Mouse (Mus musculus): ENCODE measurements at regions not wholly inside any gene's neighbourhood (a gene's known extent, or its start where the extent isn't known, plus 50 kb on each side); places are given as distances from the start of the nearest gene placed in this dataset.

DNA sequence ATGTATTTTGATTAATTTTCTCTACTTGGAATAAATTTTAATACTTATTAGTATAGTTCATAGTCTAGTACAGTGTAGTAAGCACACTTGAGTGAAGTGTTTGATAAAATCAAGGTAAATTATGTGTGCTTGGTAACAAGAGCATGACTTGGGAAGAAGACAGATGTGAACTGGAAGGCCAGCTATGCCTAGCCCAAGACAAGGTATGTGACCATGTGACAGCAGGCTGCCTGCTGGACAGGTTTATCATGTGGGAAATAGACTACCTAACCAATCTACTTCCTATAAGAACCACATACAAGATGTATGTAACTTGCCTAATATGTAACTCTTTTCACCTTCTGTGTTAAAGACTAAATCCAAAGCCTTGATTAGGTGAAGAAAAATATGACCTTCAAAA lies 122.5 kb downstream of the Areg start:
- H3K4me2 ChIP-seq (ENCODE audit: low read length): no peak overlapping the region
- no peak overlapping the region for H3K27ac ChIP-seq (ENCODE audit: low read depth)
- H3K4me1 ChIP-seq (replicated peaks; ENCODE audit: control insufficient read depth, insufficient read depth, low read length): no peaks in the 10 kb centered on the region
- H3K4me3 ChIP-seq (ENCODE audit: low read depth, low read length): no peak overlapping the region
- no peak for DNase-seq (ENCODE audit: low spot score)
- H3K9ac ChIP-seq (ENCODE audit: low read length): no peak overlapping the region
- no peaks in the 10 kb centered on the region for H3K9me3 ChIP-seq (ENCODE audit: control insufficient read depth, low read length)
- no peaks in the 10 kb centered on the region for H3K36me3 ChIP-seq (ENCODE audit: control insufficient read depth, insufficient read depth, low read length)
- no peak for ATAC-seq (replicated peaks; ENCODE audit: low FRiP score, low TSS enrichment, low read depth)
- H3K27me3 ChIP-seq (replicated peaks; ENCODE audit: control insufficient read depth, insufficient read depth, low read length): no peaks in the 10 kb centered on the region

DNA sequence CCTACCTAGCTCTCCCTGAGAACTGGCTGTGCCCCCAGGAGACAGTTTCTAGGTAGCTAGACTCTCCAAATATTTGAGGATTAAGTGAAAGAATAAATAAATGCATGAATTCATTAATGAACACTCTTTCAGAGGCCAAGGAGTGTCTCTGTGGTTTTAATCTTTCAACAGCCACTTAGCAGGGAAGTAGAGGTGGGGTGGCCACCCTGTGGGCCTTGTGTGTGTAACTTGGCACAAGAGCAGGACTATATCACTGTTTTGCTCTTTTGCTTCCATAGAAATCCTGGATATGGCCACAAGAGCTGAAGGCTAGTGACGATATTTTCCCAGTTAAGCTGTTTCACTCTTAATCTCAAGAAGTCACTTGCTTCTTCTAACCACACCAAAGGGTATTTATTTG lies 123.1 kb downstream of the Areg start:
- H3K4me1 ChIP-seq (replicated peaks; ENCODE audit: control insufficient read depth, insufficient read depth, low read length): no peaks in the 10 kb centered on the region
- H3K9ac ChIP-seq (ENCODE audit: low read length): no peak overlapping the region
- 81% methylated on average over 1 of the region's 1 CpGs for WGBS
- no peak for DNase-seq (ENCODE audit: low spot score)
- H3K9me3 ChIP-seq (ENCODE audit: control insufficient read depth, low read length): no peaks in the 10 kb centered on the region
- H3K4me2 ChIP-seq (ENCODE audit: low read length): no peak overlapping the region
- no peak for ATAC-seq (replicated peaks; ENCODE audit: low FRiP score, low TSS enrichment, low read depth)
- no peak overlapping the region for H3K27ac ChIP-seq (ENCODE audit: low read depth)
- H3K27me3 ChIP-seq (replicated peaks; ENCODE audit: control insufficient read depth, insufficient read depth, low read length): no peaks in the 10 kb centered on the region
- no peaks in the 10 kb centered on the region for H3K36me3 ChIP-seq (ENCODE audit: control insufficient read depth, insufficient read depth, low read length)
- no peak overlapping the region for H3K4me3 ChIP-seq (ENCODE audit: low read depth, low read length)

DNA sequence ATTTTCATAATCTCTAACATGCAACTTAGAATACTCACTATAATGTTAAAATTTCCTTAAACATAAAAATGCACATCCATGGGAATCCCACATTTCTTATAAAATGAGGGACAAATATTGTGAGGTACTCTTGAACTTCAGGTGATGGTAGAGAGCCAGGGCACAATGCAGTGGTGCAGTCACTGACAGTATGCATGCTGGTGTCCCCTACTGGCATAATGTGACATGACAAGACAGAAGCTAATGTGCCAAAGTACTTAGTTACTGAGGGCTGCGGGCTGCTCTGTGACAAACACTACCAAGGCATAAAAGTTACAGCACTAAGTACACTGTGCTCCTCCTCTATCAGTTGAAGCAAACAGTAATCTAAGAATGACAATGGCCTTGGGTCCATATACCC lies 131.3 kb downstream of the Areg start:
- no peak for ATAC-seq (replicated peaks; ENCODE audit: low FRiP score, low TSS enrichment, low read depth)
- 77% methylated on average over 1 of the region's 1 CpGs for WGBS
- H3K27ac ChIP-seq (ENCODE audit: low read depth): no peak overlapping the region

DNA sequence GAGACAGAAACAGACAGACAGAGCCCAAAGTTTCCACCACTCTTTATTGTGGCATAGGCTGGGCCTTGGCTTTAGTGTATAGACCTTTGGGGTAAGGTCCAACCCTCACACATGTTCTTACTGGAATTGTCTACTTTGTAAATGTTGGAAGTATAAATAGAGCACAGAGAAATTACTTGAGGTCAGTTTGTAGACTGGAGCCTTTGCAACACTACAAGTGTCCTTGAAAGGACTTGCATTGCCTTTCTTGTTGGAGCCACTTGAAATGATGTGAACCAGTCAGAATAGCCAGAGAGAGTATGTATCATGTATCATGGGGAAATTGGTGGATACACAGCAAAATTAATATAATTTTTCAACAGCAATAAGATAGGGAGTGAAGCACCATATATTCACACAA lies 131.4 kb downstream of the Btc start:
- no peak overlapping the region for H3K9ac ChIP-seq (ENCODE audit: low read length)
- DNase-seq (ENCODE audit: low spot score) (no peak), ATAC-seq (replicated peaks; ENCODE audit: low FRiP score, low TSS enrichment, low read depth) (no peak)
- no peaks in the 10 kb centered on the region for H3K27me3 ChIP-seq (replicated peaks; ENCODE audit: control insufficient read depth, insufficient read depth, low read length)
- H3K36me3 ChIP-seq (ENCODE audit: control insufficient read depth, insufficient read depth, low read length): no peaks in the 10 kb centered on the region
- H3K27ac ChIP-seq (ENCODE audit: low read depth): no peak overlapping the region
- no peaks in the 10 kb centered on the region for H3K9me3 ChIP-seq (ENCODE audit: control insufficient read depth, low read length)
- no peak overlapping the region for H3K4me3 ChIP-seq (ENCODE audit: low read depth, low read length)
- no peak overlapping the region for H3K4me2 ChIP-seq (ENCODE audit: low read length)
- H3K4me1 ChIP-seq (replicated peaks; ENCODE audit: control insufficient read depth, insufficient read depth, low read length): no peaks in the 10 kb centered on the region

More for the DNA sequence above, 131.3 kb downstream of the Areg start:
- H3K4me1 ChIP-seq (replicated peaks; ENCODE audit: control insufficient read depth, insufficient read depth, low read length): no peaks in the 10 kb centered on the region
- no peak overlapping the region for H3K9ac ChIP-seq (ENCODE audit: low read length)
- no peaks in the 10 kb centered on the region for H3K27me3 ChIP-seq (replicated peaks; ENCODE audit: control insufficient read depth, insufficient read depth, low read length)
- no peaks in the 10 kb centered on the region for H3K9me3 ChIP-seq (ENCODE audit: control insufficient read depth, low read length)
- DNase-seq (ENCODE audit: low spot score): no peak
- no peak overlapping the region for H3K4me3 ChIP-seq (ENCODE audit: low read depth, low read length)
- no peaks in the 10 kb centered on the region for H3K36me3 ChIP-seq (ENCODE audit: control insufficient read depth, insufficient read depth, low read length)
- no peak overlapping the region for H3K4me2 ChIP-seq (ENCODE audit: low read length)

DNA sequence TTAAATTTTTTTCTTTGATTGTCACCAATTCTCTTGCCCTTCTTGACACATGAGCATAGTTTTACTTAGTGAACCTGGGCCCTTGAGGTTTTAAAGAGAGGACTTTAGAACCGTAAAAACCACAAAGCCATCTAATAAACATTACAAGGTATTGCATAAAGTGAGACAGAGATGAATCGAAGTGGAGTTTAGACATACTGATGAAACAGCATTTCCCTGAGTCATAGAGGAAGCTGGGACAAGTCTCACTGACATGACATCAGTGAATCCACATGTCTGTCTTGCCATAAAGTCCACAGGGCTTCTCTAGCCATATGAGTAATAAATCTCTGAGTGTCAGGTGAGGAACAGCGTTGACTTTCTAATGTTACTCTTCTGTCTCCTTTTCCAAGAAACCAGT lies 128.4 kb downstream of the Btc start:
- Histone ChIP-seq H3K27ac (ENCODE audit: low read depth) (no peak overlapping the region), H3K36me3 (ENCODE audit: control insufficient read depth, insufficient read depth, low read length) (no peaks in the 10 kb centered on the region), H3K4me2 (ENCODE audit: low read length) (no peak overlapping the region), H3K4me3 (ENCODE audit: low read depth, low read length) (no peak overlapping the region), H3K4me1 (replicated peaks; ENCODE audit: control insufficient read depth, insufficient read depth, low read length) (no peaks in the 10 kb centered on the region), H3K27me3 (replicated peaks; ENCODE audit: control insufficient read depth, insufficient read depth, low read length) (no peaks in the 10 kb centered on the region), H3K9ac (ENCODE audit: low read length) (no peak overlapping the region), H3K9me3 (ENCODE audit: control insufficient read depth, low read length) (no peaks in the 10 kb centered on the region)
- DNase-seq (ENCODE audit: low spot score): no peak
- 77% methylated on average over 3 of the region's 3 CpGs for WGBS
- ATAC-seq (replicated peaks; ENCODE audit: low FRiP score, low TSS enrichment, low read depth): no peak

DNA sequence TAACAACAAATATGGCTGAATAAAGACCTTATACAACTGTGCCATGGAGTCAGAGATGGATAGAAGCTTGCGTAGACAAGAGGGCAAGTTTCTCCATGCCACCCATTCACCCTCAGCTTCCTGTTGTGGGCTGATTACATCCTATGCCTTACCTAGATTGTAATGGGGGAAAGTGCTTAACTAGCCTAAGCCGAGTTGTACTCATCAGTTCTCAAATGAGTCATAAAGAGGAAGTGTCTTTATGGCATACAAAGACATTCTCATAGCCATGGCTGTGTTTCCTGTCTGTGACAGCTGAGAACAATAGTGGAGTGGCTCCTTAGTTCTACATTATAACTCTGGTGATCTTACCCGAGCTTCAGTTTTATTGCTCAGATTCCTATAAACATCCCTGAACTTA lies 124.3 kb downstream of the Btc start:
- WGBS: 67% methylated on average over 3 of the region's 3 CpGs

DNA sequence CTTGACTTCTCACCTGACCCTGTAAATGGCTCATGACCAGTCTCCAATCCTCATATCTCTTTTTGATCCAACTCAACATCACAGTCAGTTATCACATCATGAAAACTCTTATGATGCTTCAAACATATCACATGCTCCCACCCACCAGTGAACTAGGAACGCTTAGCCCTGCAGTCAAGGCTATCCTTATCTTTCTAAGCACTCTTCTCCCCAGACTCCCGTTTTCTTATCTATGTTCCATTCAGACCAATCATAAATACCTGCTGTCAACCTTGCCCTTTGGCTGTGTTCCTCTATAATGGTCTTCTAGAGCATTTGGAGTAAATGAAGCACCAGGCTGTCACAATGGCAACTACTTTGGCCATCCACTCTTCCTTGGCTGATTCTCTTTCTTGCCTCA lies 123.3 kb downstream of the Btc start:
- Histone ChIP-seq H3K9ac (ENCODE audit: low read length) (no peak overlapping the region), H3K4me1 (replicated peaks; ENCODE audit: control insufficient read depth, insufficient read depth, low read length) (no peaks in the 10 kb centered on the region), H3K9me3 (ENCODE audit: control insufficient read depth, low read length) (no peaks in the 10 kb centered on the region), H3K27ac (ENCODE audit: low read depth) (no peak overlapping the region), H3K4me3 (ENCODE audit: low read depth, low read length) (no peak overlapping the region), H3K36me3 (ENCODE audit: control insufficient read depth, insufficient read depth, low read length) (no peaks in the 10 kb centered on the region), H3K27me3 (replicated peaks; ENCODE audit: control insufficient read depth, insufficient read depth, low read length) (no peaks in the 10 kb centered on the region), H3K4me2 (ENCODE audit: low read length) (no peak overlapping the region)
- WGBS: 48% methylated on average over 2 of the region's 2 CpGs
- DNase-seq (ENCODE audit: low spot score) (no peak), ATAC-seq (replicated peaks; ENCODE audit: low FRiP score, low TSS enrichment, low read depth) (no peak)

More for the DNA sequence above, 124.3 kb downstream of the Btc start:
- Histone ChIP-seq H3K4me2 (ENCODE audit: low read length) (no peak overlapping the region), H3K27ac (ENCODE audit: low read depth) (no peak overlapping the region), H3K9ac (ENCODE audit: low read length) (no peak overlapping the region), H3K27me3 (replicated peaks; ENCODE audit: control insufficient read depth, insufficient read depth, low read length) (no peaks in the 10 kb centered on the region), H3K9me3 (ENCODE audit: control insufficient read depth, low read length) (no peaks in the 10 kb centered on the region), H3K36me3 (ENCODE audit: control insufficient read depth, insufficient read depth, low read length) (no peaks in the 10 kb centered on the region), H3K4me1 (replicated peaks; ENCODE audit: control insufficient read depth, insufficient read depth, low read length) (no peaks in the 10 kb centered on the region), H3K4me3 (ENCODE audit: low read depth, low read length) (no peak overlapping the region)
- DNase-seq (ENCODE audit: low spot score) (no peak), ATAC-seq (replicated peaks; ENCODE audit: low FRiP score, low TSS enrichment, low read depth) (no peak)

DNA sequence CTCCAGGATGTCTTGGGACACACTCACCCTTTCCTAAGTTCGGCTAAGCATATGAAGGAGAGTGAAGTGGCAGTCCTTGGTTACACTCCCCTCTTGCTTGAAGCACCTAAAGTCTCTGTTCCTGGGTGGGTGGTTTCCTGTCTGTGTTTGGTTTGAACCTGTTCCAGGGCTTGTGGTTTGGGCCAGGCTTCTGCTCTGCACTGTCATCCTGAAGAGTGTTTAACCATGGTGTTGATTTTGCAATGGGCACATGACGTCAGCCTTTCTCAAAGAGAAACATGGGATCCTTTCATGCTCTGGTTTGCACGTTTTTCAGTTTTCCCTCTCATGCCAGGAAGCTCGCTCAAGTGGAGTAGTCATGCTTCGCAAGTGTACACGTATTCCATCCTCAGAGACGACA lies 119.8 kb downstream of the Btc start:
- no peaks in the 10 kb centered on the region for H3K4me1 ChIP-seq (replicated peaks; ENCODE audit: control insufficient read depth, insufficient read depth, low read length)
- H3K36me3 ChIP-seq (ENCODE audit: control insufficient read depth, insufficient read depth, low read length): no peaks in the 10 kb centered on the region
- 87% methylated on average over 7 of the region's 7 CpGs for WGBS
- no peak overlapping the region for H3K27ac ChIP-seq (ENCODE audit: low read depth)
- DNase-seq (ENCODE audit: low spot score): no peak
- H3K9ac ChIP-seq (ENCODE audit: low read length): no peak overlapping the region
- H3K4me3 ChIP-seq (ENCODE audit: low read depth, low read length): no peak overlapping the region
- no peak for ATAC-seq (replicated peaks; ENCODE audit: low FRiP score, low TSS enrichment, low read depth)
- no peaks in the 10 kb centered on the region for H3K9me3 ChIP-seq (ENCODE audit: control insufficient read depth, low read length)
- no peak overlapping the region for H3K4me2 ChIP-seq (ENCODE audit: low read length)
- no peaks in the 10 kb centered on the region for H3K27me3 ChIP-seq (replicated peaks; ENCODE audit: control insufficient read depth, insufficient read depth, low read length)

DNA sequence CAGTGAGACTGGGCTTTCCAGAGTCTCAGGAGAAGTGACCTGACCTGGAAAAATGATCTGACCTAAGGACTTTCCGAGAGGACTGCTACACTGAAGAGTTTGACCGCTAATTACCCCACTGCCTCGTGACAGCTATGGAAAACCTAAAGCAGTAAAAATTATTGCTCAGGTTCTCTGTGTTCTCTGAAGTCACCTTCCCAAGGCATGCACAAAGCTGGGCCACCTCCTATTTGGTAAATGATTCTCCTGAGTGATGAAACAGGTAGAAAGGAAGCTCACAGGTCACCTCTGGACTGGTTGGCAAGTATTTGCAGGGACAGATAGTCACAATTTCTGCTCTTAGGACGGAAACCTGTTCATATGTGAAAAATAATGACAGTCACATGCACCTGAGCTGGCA lies 109.7 kb downstream of the Btc start:
- no peak overlapping the region for H3K27ac ChIP-seq (ENCODE audit: low read depth)
- 49% methylated on average over 4 of the region's 4 CpGs for WGBS
- ATAC-seq (replicated peaks; ENCODE audit: low FRiP score, low TSS enrichment, low read depth): peak; percentile 71

More for the DNA sequence above, 109.7 kb downstream of the Btc start:
- H3K36me3 ChIP-seq (ENCODE audit: control insufficient read depth, insufficient read depth, low read length): no peaks in the 10 kb centered on the region
- no peaks in the 10 kb centered on the region for H3K9me3 ChIP-seq (ENCODE audit: control insufficient read depth, low read length)
- no peak overlapping the region for H3K9ac ChIP-seq (ENCODE audit: low read length)
- H3K27me3 ChIP-seq (replicated peaks; ENCODE audit: control insufficient read depth, insufficient read depth, low read length): no peaks in the 10 kb centered on the region
- no peak overlapping the region for H3K4me2 ChIP-seq (ENCODE audit: low read length)
- DNase-seq (ENCODE audit: low spot score): no peak
- no peak overlapping the region for H3K4me3 ChIP-seq (ENCODE audit: low read depth, low read length)
- no peaks in the 10 kb centered on the region for H3K4me1 ChIP-seq (replicated peaks; ENCODE audit: control insufficient read depth, insufficient read depth, low read length)

Measured in intestine, embryonic 14.5 days (tissue).